Mouse (Mus musculus) left cerebral cortex, adult 2 months (tissue): ENCODE results near the gene Csmd2. TPM values are rescaled to one million over a fixed set of nuclear protein-coding genes. Genes with fewer than 3 reads are reported as not detected.

Experiments used
- DNase-seq, 2 experiments: peaks; one replicate each; pipeline ENCODE4 v3.0.0; 2021 to 2022; ENCODE audit warnings: low spot score in 2 of 2, mixed read lengths in 1 of 2; ENCODE audit errors: extremely low spot score in 1 of 2
- H3K27ac ChIP-seq: fragments of 200-600 bp; 2 replicates; pipeline ENCODE4 v1.8.1; 2022
- H3K4me3 ChIP-seq: fragments of 200-600 bp; 2 replicates; pipeline ENCODE4 v1.8.1; 2022
- CTCF ChIP-seq: fragments of 200-600 bp; IDR thresholded peaks from 2 replicates; pipeline ENCODE4 v1.8.1; 2022; ENCODE audit warnings: antibody characterized with exemption, mild to moderate bottlenecking, moderate library complexity
- intact Hi-C: fragments of 180-260 bp; cut with DNase I; formaldehyde crosslinking; loops from one replicate; pipeline ENCODE4 v1.15.1; 2025
- total RNA-seq, 2 experiments: library from RNA; stranded (reverse); gene quantifications; 2 replicates each; pipeline ENCODE4 v1.2.3; 2021

Csmd2 gene
- total RNA-seq, 2 experiments from 2014 or later: 61.9 to 63.0 TPM

- H3K27ac ChIP-seq: no peak overlapping the region
- no peak for DNase-seq
- intact Hi-C loops: no loop called here
- no peak overlapping the region for H3K4me3 ChIP-seq
- TF ChIP-seq CTCF: no peak
Observed at GRCm38 (mm10) chr4:128381331-128381730, 393.7 kb downstream of the Csmd2 start.

GRCm38 (mm10) chr4:128383800-128384199 is 396.1 kb downstream of the Csmd2 start:
- H3K27ac ChIP-seq: no peak overlapping the region
- no peak overlapping the region for H3K4me3 ChIP-seq
- intact Hi-C loops: no loop called here
- peak; percentile 41 for TF ChIP-seq CTCF
- DNase-seq: no peak

- no peak for DNase-seq
Observed at GRCm38 (mm10) chr4:128391484-128391883, 403.8 kb downstream of the Csmd2 start.

GRCm38 (mm10) chr4:128392279-128392678 is 404.6 kb downstream of the Csmd2 start:
- intact Hi-C loops: no loop called here
- no peak overlapping the region for H3K4me3 ChIP-seq
- no peak for TF ChIP-seq CTCF
- no peak for DNase-seq
- no peak overlapping the region for H3K27ac ChIP-seq

More at GRCm38 (mm10) chr4:128391484-128391883, 403.8 kb downstream of the Csmd2 start:
- Histone ChIP-seq H3K4me3 (no peak overlapping the region), H3K27ac (peak overlapping the region; percentile 44; the same call in 1 of the 2 replicates)
- intact Hi-C loops: no loop called here
- TF ChIP-seq CTCF: no peak

GRCm38 (mm10) chr4:128393864-128394263 is 406.2 kb downstream of the Csmd2 start:
- no peak overlapping the region for H3K4me3 ChIP-seq
- DNase-seq: no peak
- H3K27ac ChIP-seq: no peak overlapping the region; the same call in 1 of the 2 replicates
- TF ChIP-seq CTCF: no peak
- intact Hi-C loops: no loop called here

GRCm38 (mm10) chr4:128396616-128397015 is 409.0 kb downstream of the Csmd2 start:
- H3K4me3 ChIP-seq: no peak overlapping the region
- intact Hi-C loops: loop anchor here (5.0 kb wide), 1 partner anchor 51 kb away; no protein-coding TSS in a partner anchor
- no peak for DNase-seq
- TF ChIP-seq CTCF: no peak
- no peak overlapping the region for H3K27ac ChIP-seq

GRCm38 (mm10) chr4:128397804-128398203 is 410.1 kb downstream of the Csmd2 start:
- intact Hi-C loops: loop anchor here (5.0 kb wide), 1 partner anchor 49 kb away; no protein-coding TSS in a partner anchor

GRCm38 (mm10) chr4:128398948-128399347 is 411.3 kb downstream of the Csmd2 start:
- intact Hi-C loops: loop anchor here (5.0 kb wide), 1 partner anchor 48 kb away; no protein-coding TSS in a partner anchor
- DNase-seq: peak in 1 of 2 experiments; percentile 63
- peak overlapping the region; percentile 73 for H3K27ac ChIP-seq
- H3K4me3 ChIP-seq: no peak overlapping the region
- TF ChIP-seq CTCF: no peak

More at GRCm38 (mm10) chr4:128397804-128398203, 410.1 kb downstream of the Csmd2 start:
- H3K4me3 ChIP-seq: no peak overlapping the region
- H3K27ac ChIP-seq: no peak overlapping the region; the same call in 1 of the 2 replicates
- no peak for TF ChIP-seq CTCF
- DNase-seq: no peak

- no peak for TF ChIP-seq CTCF
- no peak for DNase-seq
- Histone ChIP-seq H3K27ac (no peak overlapping the region; the same call in 1 of the 2 replicates), H3K4me3 (no peak overlapping the region)
- intact Hi-C loops: no loop called here
Observed at GRCm38 (mm10) chr4:128400016-128400415, 412.4 kb downstream of the Csmd2 start.

GRCm38 (mm10) chr4:128401591-128401990 is 413.9 kb downstream of the Csmd2 start:
- intact Hi-C loops: no loop called here
- Histone ChIP-seq H3K4me3 (no peak overlapping the region), H3K27ac (no peak overlapping the region)
- DNase-seq: no peak
- no peak for TF ChIP-seq CTCF

- H3K27ac ChIP-seq: no peak overlapping the region
- intact Hi-C loops: no loop called here
Observed at GRCm38 (mm10) chr4:128402706-128403105, 415.0 kb downstream of the Csmd2 start.

GRCm38 (mm10) chr4:128405576-128405975 is 417.9 kb downstream of the Csmd2 start:
- intact Hi-C loops: no loop called here
- peak; percentile 20 for TF ChIP-seq CTCF
- H3K4me3 ChIP-seq: no peak overlapping the region
- H3K27ac ChIP-seq: no peak overlapping the region
- no peak for DNase-seq

More at GRCm38 (mm10) chr4:128402706-128403105, 415.0 kb downstream of the Csmd2 start:
- TF ChIP-seq CTCF: no peak
- no peak overlapping the region for H3K4me3 ChIP-seq
- no peak for DNase-seq
